Mouse (Mus musculus): ENCODE measurements around the gene Nsun6.

- TF ChIP-seq POLR2A (IDR thresholded peaks at IDR 0.05; ENCODE audit: extremely low read depth, insufficient read depth, low read length) (no peak), CTCF (IDR thresholded peaks at IDR 0.05; ENCODE audit: low read depth, low read length) (no peak)
Observed at GRCm38 (mm10) chr2:15083702-15084101, 28.8 kb upstream of the Nsun6 start.
